Mouse (Mus musculus): ENCODE results near the gene Kcnh2.

DNA sequence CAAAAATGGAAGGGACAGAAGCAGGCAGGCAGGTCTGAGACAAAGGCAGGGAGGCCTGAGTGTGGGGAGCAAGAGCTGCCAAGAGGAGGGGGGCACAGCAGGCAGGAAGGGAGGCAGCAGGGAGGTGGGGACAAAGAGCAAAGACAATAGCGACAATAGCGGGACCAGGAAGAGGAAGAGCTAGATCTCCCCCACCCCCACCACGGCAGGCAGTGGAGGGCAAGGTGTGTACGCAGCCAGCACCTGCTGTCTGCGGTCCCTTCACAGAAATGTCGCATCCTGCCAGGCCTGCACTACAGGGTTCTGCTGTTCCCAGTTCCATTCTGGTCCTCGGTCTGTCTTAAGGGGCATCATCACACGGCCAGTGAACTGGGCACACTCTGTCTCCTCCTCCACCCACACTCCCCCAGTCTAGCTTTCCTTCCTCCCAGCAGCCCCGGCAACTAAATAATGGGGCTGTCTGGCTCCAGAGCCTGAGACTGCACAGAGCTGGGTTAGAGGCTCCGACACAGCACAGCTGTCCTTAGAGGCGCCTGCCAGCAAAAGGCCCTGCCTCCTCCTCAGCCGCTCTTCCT lies 6.8 kb downstream of the Kcnh2 start:
- TF ChIP-seq CTCF (IDR thresholded peaks at IDR 0.05; ENCODE audit: extremely low read depth, insufficient read length, insufficient replicate concordance, low read depth, low read length) (no peak), POLR2A (IDR thresholded peaks at IDR 0.05; ENCODE audit: low read depth, low read length) (no peak)

Data from small intestine, adult 2 months (tissue).